Mouse (Mus musculus): ENCODE results near the gene Mesd. TPM values are rescaled to one million over a fixed set of nuclear protein-coding genes. Genes with fewer than 3 reads are reported as not detected.
A peak's percentile ranks its signal among the peaks of the same experiment; 100 is the strongest.
"Not testable (repeated sequence)": the region's sequence is repeated elsewhere in the genome, so short reads cannot be mapped to it uniquely, and the experiment has no call there.

The Mesd gene
- polyA plus RNA-seq, 1 experiment from 2014 or later = 55.8 TPM

DNA sequence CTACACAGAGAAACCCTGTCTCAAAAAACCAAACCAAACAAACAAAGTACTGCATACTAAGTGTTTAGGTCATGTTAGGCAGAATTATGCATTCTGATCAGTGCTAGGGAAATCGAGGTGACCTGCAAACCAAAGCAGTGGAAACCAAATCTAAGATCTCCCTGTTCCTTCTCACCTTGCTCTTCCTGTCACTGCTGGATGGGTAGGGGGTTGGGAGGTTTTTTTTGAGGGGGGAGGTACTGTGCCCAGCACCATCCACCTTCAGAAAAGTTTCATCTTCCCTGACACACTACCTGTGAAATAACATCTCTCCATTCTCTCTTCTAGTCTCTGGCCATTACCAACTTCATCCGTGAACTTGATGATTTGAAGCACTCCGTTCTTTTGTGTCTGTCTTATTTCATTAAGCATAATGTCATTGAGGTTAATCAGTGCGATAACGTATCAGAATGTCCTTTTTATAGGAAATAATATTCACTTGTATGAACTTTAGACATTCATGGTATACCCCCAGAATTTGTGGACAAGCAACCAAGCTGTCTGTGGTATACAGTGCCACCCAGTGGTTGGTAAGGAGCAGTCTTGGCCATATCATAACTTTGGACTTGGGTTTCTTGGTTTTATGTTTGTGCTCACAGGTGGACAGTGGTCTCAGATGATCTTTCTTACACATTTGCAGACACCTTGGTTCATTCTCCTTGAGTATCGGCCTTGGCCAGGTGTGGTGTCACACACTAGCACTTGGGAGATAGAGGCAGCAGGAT is 2.3 kb downstream of the Mesd start:
- peaks cover 17% of the 10 kb centered on the region for H3K4me1 ChIP-seq (replicated peaks; ENCODE audit: control insufficient read depth, insufficient read depth, low read length)
- no peak overlapping the region for H3K4me2 ChIP-seq (replicated peaks)
- WGBS = 93% methylated on average over 6 of the region's 6 CpGs
- H3K4me3 ChIP-seq (replicated peaks; ENCODE audit: low read length) = no peak overlapping the region
- DNase-seq (ENCODE audit: low spot score) = no peak
- no peak overlapping the region for H3K9ac ChIP-seq
- no peaks in the 10 kb centered on the region; the same call in 1 of the 2 replicates for H3K36me3 ChIP-seq (replicated peaks; ENCODE audit: control insufficient read depth, insufficient read depth)
- no peak overlapping the region for H3K27ac ChIP-seq
- H3K27me3 ChIP-seq (ENCODE audit: control insufficient read depth, insufficient read depth, low read length) = no peaks in the 10 kb centered on the region
- no peaks in the 10 kb centered on the region; the same call in 1 of the 2 replicates for H3K9me3 ChIP-seq (ENCODE audit: control insufficient read depth, low read length)
- no peak for ATAC-seq (ENCODE audit: low FRiP score)

DNA sequence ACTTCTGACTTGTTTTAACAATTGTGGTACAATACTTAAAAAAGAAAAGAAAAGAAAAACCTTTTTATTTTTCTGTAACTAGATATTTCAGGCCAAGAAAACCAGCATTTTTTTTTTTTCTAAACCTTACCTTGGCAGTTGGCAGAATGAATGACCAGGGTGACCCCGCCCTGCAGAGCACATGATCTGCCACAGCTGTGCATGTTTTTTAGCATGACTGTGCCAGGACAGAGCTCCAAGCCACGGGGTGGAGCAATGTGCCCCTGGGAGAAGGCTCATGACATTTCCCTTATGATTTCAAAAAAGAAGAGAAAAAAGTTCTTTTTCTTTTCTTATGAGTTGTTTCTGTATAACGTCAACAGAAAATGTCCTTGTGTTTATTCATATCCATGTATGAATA is 5.1 kb downstream of the Mesd start:
- no peak for DNase-seq (ENCODE audit: low spot score)
- WGBS = 66% methylated on average over 3 of the region's 3 CpGs
- H3K9me3 ChIP-seq (ENCODE audit: control insufficient read depth, low read length) = no peaks in the 10 kb centered on the region; the same call in 1 of the 2 replicates
- H3K36me3 ChIP-seq (replicated peaks; ENCODE audit: control insufficient read depth, insufficient read depth) = no peaks in the 10 kb centered on the region
- peaks cover 21% of the 10 kb centered on the region for H3K4me1 ChIP-seq (replicated peaks; ENCODE audit: control insufficient read depth, insufficient read depth, low read length)
- H3K9ac ChIP-seq = no peak overlapping the region
- no peak overlapping the region for H3K4me2 ChIP-seq (replicated peaks)
- H3K27ac ChIP-seq = no peak overlapping the region
- ATAC-seq (ENCODE audit: low FRiP score) = no peak
- H3K27me3 ChIP-seq (ENCODE audit: control insufficient read depth, insufficient read depth, low read length) = no peaks in the 10 kb centered on the region
- H3K4me3 ChIP-seq (replicated peaks; ENCODE audit: low read length) = no peak overlapping the region

DNA sequence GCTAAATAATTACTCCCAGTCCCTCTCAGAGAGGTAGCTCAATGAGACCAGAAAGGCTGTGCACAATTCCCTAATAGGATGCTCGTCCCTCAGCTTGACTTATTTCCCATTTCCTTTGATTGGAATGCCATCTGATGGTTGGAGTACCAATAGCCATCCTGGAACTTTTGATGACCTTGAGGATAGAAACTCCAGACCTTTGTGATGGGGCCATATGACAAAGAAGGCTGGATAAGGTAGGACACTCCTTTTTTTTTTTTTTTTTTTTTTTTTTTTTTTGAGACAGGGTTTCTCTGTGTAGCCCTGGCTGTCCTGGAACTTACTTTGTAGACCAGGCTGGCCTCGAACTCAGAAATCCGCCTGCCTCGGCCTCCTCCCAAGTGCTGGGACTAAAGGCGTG is 5.7 kb downstream of the Mesd start:
- not testable (repeated sequence) for ATAC-seq (ENCODE audit: low FRiP score); H3K4me2 ChIP-seq (replicated peaks); H3K4me3 ChIP-seq (replicated peaks; ENCODE audit: low read length); DNase-seq (ENCODE audit: low spot score); H3K27me3 ChIP-seq (ENCODE audit: control insufficient read depth, insufficient read depth, low read length); H3K36me3 ChIP-seq (replicated peaks; ENCODE audit: control insufficient read depth, insufficient read depth); H3K27ac ChIP-seq; H3K9ac ChIP-seq; H3K9me3 ChIP-seq (ENCODE audit: control insufficient read depth, low read length)
- H3K4me1 ChIP-seq (replicated peaks; ENCODE audit: control insufficient read depth, insufficient read depth, low read length) = peaks cover 20% of the 10 kb centered on the region
- WGBS = 88% methylated on average over 5 of the region's 5 CpGs

DNA sequence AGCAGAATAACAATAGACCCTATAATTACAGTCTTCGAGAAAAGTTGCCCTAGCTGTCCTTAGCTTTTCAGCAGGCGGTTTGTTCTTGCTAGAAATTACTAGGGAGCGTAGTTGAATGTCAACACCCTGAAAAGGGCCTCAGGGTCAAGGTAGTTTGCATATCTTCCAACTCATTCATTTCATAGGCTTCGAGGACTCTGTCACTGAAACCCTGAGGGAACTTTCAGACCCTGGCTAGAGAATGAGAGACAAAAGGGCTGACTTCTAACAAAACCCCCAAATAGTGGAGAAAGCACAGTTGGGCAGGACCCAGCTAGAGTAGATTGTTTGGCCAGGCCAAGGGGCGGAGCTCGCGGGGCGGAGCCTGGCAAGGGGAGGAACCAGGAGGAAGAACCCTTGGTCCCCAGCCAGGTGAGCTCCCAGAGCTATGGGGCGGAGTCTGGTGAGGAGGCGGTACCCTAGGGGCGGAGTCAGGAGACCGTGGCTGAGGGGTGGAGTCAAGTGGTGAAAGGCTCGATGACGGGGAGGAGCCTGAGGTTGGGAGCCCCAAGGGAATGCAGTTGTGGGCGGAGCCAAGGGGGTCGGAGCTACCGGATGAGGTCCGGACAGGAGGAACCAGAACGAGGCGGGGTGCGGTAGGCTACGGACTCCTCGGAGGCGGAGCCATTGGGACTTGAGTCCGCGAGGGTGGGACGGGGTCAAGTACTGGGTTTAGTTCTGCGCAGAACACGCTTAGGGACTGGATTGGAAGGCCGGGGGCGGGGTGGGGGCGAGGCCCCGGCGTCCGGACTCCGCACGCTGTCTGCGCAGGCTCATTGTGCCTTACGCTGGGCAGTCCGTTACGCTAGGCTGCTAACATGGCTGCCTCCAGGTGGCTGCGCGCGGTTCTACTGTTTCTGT is 7.4 kb downstream of the Mesd start:
- Histone ChIP-seq H3K9ac (peak overlapping the region; percentile 73), H3K4me3 (replicated peaks; ENCODE audit: low read length) (peak overlapping the region; percentile 59), H3K4me1 (replicated peaks; ENCODE audit: control insufficient read depth, insufficient read depth, low read length) (peaks cover 20% of the 10 kb centered on the region), H3K4me2 (replicated peaks) (peak overlapping the region; percentile 62), H3K9me3 (ENCODE audit: control insufficient read depth, low read length) (no peaks in the 10 kb centered on the region; the same call in 1 of the 2 replicates), H3K27me3 (ENCODE audit: control insufficient read depth, insufficient read depth, low read length) (no peaks in the 10 kb centered on the region), H3K36me3 (replicated peaks; ENCODE audit: control insufficient read depth, insufficient read depth) (peaks cover 20% of the 10 kb centered on the region), H3K27ac (peak overlapping the region; percentile 88)
- peak; percentile 97 for DNase-seq (ENCODE audit: low spot score)
- 2% methylated on average over 43 of the region's 44 CpGs for WGBS
- peak; percentile 97 for ATAC-seq (ENCODE audit: low FRiP score)

DNA sequence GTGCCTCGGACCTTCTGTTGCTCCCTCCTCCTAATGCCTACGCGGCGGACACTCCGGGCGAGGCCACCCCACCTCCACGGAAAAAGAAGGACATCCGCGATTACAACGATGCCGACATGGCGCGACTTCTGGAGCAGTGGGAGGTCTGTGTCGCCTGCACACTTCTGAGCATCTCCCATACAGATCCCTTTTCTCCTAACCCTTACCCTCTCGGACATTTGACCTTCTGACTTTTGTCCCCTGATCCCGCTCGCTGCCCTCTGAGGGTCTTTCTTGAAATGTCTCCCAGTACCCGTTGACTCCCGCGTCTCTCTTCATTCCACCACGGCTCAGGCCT is 8.0 kb downstream of the Mesd start:
- Histone ChIP-seq H3K4me1 (replicated peaks; ENCODE audit: control insufficient read depth, insufficient read depth, low read length) (peaks cover 20% of the 10 kb centered on the region), H3K9me3 (ENCODE audit: control insufficient read depth, low read length) (no peaks in the 10 kb centered on the region), H3K27me3 (ENCODE audit: control insufficient read depth, insufficient read depth, low read length) (no peaks in the 10 kb centered on the region), H3K4me3 (replicated peaks; ENCODE audit: low read length) (peak overlapping the region; percentile 59), H3K27ac (peak overlapping the region; percentile 88), H3K9ac (peak overlapping the region; percentile 73), H3K4me2 (replicated peaks) (peak overlapping the region; percentile 62), H3K36me3 (replicated peaks; ENCODE audit: control insufficient read depth, insufficient read depth) (peaks cover 24% of the 10 kb centered on the region)
- ATAC-seq (ENCODE audit: low FRiP score) (peak; percentile 58), DNase-seq (ENCODE audit: low spot score) (no peak)
- WGBS = under 1% methylated on average over 21 of the region's 21 CpGs

DNA sequence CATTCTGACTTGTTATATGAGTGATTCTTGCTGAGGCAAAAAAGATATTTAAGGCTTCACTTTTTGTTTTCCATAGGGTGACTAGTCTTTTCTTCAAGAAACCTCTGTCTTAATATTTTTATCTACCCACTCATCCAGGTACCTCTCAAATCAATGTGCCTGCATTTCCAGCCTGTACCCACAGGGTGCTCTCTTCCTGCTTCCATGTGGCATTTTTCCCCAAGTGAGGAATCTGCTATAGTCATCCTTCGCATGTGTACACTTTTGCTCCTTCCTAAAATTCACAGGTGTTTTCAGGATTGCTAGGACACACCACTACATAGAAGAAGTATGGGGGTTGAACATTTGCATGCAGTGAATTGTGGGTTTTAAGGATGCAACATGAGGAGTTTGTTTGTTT is 10.1 kb downstream of the Mesd start:
- Histone ChIP-seq H3K9me3 (ENCODE audit: control insufficient read depth, low read length) (no peaks in the 10 kb centered on the region), H3K9ac (no peak overlapping the region), H3K4me2 (replicated peaks) (no peak overlapping the region), H3K4me3 (replicated peaks; ENCODE audit: low read length) (no peak overlapping the region), H3K4me1 (replicated peaks; ENCODE audit: control insufficient read depth, insufficient read depth, low read length) (peaks cover 20% of the 10 kb centered on the region), H3K27ac (no peak overlapping the region), H3K27me3 (ENCODE audit: control insufficient read depth, insufficient read depth, low read length) (no peaks in the 10 kb centered on the region), H3K36me3 (replicated peaks; ENCODE audit: control insufficient read depth, insufficient read depth) (peaks cover 43% of the 10 kb centered on the region)
- WGBS = 95% methylated on average over 1 of the region's 1 CpGs
- ATAC-seq (ENCODE audit: low FRiP score) = no peak
- no peak for DNase-seq (ENCODE audit: low spot score)

DNA sequence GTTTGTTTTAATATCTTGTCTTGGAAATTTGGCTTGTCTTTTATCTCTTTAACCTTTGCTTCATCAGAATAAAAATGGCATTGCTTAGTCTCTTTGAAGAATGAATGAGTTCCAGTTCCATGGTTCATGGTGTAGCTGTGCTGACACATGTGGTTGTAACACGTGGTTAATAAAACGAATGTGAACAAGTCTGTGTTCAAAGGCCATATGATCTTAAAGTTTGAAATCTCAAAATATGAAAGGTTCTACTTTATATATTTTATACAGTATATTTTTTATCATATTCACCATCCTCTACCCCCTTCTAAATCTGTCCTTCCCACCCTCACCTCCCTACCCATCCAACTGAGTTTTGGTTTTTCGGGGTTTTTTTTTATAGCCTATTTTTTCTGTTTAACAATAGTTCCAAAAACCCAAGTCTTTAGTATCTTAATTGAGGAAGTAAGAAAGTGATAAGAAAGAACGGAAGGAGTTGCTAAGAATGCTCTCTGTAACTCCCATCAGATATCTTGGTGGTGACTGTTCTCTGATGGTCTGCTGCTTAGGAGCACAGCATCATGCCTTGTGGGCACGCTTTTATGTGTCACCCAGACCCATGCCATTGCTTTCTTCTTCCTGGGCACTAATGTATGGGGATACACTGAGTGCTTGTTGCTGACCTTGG is 11.9 kb downstream of the Mesd start:
- peaks cover 62% of the 10 kb centered on the region for H3K36me3 ChIP-seq (replicated peaks; ENCODE audit: control insufficient read depth, insufficient read depth)
- H3K4me3 ChIP-seq (replicated peaks; ENCODE audit: low read length) = no peak overlapping the region
- 98% methylated on average over 5 of the region's 5 CpGs for WGBS
- no peak overlapping the region for H3K9ac ChIP-seq
- ATAC-seq (ENCODE audit: low FRiP score) = no peak
- no peak for DNase-seq (ENCODE audit: low spot score)
- peaks cover 20% of the 10 kb centered on the region for H3K4me1 ChIP-seq (replicated peaks; ENCODE audit: control insufficient read depth, insufficient read depth, low read length)
- no peaks in the 10 kb centered on the region for H3K27me3 ChIP-seq (ENCODE audit: control insufficient read depth, insufficient read depth, low read length)
- H3K27ac ChIP-seq = no peak overlapping the region
- H3K9me3 ChIP-seq (ENCODE audit: control insufficient read depth, low read length) = no peaks in the 10 kb centered on the region
- no peak overlapping the region for H3K4me2 ChIP-seq (replicated peaks)

DNA sequence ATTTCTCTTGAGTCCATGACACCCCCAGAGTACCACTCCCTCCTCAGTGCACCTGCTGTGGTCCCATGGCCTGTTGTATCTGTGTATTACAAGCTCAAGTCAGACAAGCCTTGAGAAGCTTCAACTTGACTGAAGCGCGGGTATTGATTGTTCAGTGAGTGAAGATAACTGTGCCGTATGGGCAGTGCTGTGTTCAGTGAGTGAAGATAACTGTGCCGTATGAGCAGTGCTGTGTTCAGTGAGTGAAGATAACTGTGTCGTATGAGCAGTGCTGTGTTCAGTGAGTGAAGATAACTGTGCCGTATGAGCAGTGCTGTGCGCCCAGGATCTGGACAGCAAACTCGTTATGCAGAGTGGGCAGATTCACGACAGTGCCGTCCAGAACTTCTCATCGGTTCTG is 14.0 kb downstream of the Mesd start:
- Histone ChIP-seq H3K4me1 (replicated peaks; ENCODE audit: control insufficient read depth, insufficient read depth, low read length) (peaks cover 13% of the 10 kb centered on the region), H3K36me3 (replicated peaks; ENCODE audit: control insufficient read depth, insufficient read depth) (peaks cover 64% of the 10 kb centered on the region)
- no peak for ATAC-seq (ENCODE audit: low FRiP score)

DNA sequence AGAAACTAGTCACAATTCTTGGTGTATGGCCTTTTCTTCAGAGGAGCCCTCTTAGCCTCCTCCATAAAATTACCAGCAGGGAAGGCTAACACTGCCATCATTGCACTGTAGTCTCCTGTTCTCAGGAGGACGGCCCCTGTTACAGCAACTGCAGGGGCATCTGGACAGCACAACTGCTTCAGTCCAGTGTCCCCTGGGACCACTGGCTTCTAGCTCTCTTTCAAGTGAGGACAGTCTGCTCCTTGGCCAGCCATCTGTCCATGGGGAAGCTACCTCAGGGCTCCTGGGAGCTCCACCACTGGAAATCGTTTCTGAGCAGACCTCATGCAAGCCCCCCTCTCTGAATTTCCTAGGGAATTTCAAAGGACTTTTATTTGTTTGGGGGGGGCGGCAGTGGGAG is 16.3 kb downstream of the Mesd start:
- no peak for ATAC-seq (ENCODE audit: low FRiP score)
- no peaks in the 10 kb centered on the region for H3K9me3 ChIP-seq (ENCODE audit: control insufficient read depth, low read length)
- 79% methylated on average over 3 of the region's 3 CpGs for WGBS
- peaks cover 55% of the 10 kb centered on the region for H3K36me3 ChIP-seq (replicated peaks; ENCODE audit: control insufficient read depth, insufficient read depth)
- no peak overlapping the region for H3K4me3 ChIP-seq (replicated peaks; ENCODE audit: low read length)
- H3K4me2 ChIP-seq (replicated peaks) = no peak overlapping the region
- no peak for DNase-seq (ENCODE audit: low spot score)
- H3K4me1 ChIP-seq (replicated peaks; ENCODE audit: control insufficient read depth, insufficient read depth, low read length) = no peaks in the 10 kb centered on the region
- no peak overlapping the region for H3K27ac ChIP-seq
- H3K9ac ChIP-seq = no peak overlapping the region
- H3K27me3 ChIP-seq (ENCODE audit: control insufficient read depth, insufficient read depth, low read length) = no peaks in the 10 kb centered on the region

More for the DNA sequence above, 14.0 kb downstream of the Mesd start:
- no peak overlapping the region for H3K27ac ChIP-seq
- no peak overlapping the region for H3K4me3 ChIP-seq (replicated peaks; ENCODE audit: low read length)
- no peaks in the 10 kb centered on the region for H3K9me3 ChIP-seq (ENCODE audit: control insufficient read depth, low read length)
- no peak overlapping the region for H3K4me2 ChIP-seq (replicated peaks)
- H3K27me3 ChIP-seq (ENCODE audit: control insufficient read depth, insufficient read depth, low read length) = no peaks in the 10 kb centered on the region
- DNase-seq (ENCODE audit: low spot score) = no peak
- WGBS = 96% methylated on average over 11 of the region's 11 CpGs
- H3K9ac ChIP-seq = no peak overlapping the region
